Mouse (Mus musculus) cerebellum, postnatal 36 days (tissue): ENCODE data around the gene Tfeb.
A peak's percentile ranks its signal among the peaks of the same experiment; 100 is the strongest.

Source experiments
- DNase-seq, 2 experiments: peaks; one replicate each; pipeline ENCODE4 v3.0.0; 2021 to 2022; ENCODE audit warnings: mixed read lengths in 2 of 2

Tfeb gene

DNA sequence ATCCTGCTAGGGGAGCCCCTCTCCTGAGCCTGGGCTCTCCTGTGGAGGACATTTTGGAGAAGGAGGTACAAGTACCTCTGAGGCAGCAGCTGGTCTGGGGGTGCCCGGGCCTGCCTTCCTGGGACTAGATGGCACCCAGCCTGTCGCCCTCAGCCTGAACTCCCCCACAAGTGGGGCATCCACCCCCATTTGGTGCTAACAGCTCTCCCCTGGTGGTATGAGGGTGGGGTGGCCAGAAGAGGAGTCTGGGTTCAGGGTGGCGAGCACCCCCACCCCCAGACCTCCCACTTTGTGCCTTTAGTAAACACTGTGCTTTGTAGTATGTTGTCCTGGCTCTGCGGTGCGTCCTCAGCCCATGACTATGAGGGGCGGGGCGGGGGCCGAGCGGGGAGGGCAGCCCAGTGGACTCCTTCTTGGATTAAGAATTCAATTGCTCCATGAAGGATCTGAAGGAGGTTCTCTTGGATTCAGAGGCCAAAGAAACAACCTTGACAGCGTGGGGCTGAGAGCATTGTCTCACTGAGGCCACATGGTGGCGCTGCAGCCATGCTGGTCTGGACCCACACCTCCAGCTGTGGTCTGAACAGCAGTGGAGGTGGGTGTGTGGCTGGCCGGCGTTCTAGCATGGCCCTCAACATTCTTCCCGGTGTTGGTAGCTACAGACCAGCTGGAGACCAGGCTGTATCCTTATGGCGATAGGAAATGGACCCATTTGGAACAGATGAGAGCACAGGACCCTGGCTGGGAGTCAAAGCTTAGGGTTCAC is 55.5 kb downstream of the Tfeb start:
- DNase-seq: peak; percentile 36 to 47

DNA sequence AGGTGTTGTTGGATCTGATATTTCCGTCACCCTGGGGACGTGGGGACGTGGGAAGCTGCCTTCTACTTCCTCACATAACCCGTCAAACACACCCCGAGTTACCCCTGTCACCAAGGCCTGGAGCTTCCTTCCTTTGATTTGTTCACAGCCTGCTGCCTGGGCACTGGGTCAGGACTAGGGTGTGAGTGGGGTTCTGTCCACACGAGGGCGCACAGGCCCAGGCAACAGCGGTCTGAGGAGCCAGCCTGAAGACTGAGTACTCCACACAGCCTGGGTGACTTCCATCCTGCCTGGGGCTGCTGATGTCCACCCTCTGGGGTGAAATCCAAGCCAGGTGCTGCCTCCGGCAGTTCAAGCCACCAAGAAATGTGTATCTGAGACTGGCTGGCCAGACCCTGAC is 56.5 kb downstream of the Tfeb start:
- peak; percentile 88 for DNase-seq

DNA sequence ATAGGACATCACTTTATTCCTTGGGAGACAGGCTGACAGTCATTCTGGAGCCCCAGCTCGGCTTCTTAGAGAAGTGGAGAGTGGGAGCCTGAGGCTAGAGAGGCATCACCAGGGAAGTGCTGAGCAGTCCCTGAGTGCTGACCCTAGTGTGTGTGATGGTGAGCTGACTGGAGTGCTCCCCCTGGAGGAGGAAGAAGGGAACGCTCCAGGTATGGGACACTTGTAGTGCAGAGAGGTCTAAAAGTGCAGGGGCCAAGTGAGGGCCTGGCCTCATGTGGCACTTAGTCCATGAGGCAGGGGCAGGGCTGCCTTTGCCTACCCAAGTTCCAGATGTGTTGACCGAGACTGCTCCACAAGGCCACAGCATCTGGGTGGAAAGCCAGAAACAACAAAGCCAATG is 58.6 kb downstream of the Tfeb start:
- DNase-seq: peak; percentile 52 to 57

DNA sequence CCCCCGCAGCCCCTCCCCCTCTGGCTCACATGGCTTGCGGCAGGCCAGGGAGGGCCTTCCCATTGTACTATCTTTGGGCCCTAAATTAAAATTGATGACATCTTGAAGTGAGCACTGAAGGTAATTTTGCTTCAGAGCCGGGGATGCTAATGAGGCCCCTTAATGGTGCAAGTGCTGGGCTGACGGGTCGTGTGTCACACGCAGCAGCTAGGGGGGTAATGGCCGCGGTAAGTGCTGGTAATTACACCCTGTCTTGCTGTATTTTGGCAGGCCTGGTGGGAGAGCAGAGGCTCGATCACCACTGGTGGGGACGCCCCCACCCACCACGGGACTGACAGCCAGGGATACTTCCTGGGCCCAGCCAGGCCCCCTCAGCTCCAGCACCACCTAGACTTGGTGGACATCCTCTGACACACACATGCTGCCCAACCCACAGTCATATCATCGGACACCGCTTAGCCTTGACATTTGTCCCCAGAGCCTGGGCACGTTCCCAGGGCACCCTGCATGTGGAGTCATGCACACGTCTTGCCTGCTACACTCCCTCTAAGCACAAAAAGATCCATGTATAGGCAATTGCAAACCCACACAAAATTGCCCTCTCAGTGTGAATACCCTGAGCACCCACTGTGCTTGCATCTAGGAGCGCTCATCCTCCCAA is 59.5 kb downstream of the Tfeb start:
- DNase-seq: no peak

DNA sequence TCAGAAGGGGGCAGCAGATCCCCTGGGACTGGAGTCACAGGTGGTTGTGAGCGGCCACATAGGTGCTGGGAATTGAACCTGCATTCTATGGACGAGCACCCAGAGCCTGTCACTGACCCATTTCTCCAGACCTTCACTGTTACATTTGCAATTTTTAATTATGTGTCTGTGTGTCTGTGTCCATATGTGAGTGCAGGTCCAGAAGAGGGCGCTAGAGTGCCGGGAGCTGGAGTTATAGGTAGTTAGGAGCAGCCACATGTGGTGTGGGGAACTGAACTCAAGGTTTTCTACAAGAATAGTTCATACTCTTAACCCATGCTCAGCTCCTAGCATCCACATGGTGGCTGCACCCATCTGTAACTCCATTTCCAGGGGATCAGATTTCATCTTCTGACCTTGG is 60.1 kb downstream of the Tfeb start:
- DNase-seq: no peak

DNA sequence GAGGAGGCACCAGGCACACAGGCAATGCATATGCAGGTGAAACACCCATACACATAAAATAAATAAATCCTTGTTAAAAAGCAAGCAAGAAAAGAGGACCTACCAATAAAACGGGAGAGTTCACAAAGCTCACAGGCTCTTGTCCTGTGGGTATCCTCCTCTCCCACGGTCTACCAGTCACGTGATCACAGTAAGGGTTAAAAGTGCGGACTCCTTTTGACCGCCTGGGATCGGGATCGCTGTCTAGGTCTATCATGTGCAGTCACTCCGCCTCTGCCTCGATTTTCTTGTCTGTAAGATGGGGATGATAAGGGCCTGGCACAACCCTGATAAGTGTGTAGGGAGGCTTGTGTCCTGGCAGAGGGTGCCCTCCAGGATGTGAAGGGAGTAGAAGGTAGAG is 60.6 kb downstream of the Tfeb start:
- no peak for DNase-seq

DNA sequence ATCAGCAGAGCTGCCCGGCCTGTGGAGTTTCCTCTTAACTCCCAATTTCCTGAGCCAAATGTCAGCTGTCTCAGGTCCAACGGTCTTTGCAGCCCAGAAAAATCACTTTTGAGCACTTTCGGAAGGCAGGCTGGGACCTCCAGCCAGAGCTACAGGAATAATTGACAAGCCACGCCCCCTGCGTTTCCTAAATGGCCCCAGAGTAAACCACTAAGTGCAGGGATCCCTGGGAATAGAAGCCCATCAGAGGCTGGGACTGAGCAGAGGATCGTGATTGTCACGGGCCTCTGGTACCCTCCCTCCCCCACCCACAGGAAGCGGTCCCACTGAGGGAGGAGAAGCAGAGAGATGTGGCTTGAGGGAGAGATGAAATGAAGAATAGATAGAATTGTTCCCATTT is 66.0 kb downstream of the Tfeb start:
- no peak for DNase-seq

DNA sequence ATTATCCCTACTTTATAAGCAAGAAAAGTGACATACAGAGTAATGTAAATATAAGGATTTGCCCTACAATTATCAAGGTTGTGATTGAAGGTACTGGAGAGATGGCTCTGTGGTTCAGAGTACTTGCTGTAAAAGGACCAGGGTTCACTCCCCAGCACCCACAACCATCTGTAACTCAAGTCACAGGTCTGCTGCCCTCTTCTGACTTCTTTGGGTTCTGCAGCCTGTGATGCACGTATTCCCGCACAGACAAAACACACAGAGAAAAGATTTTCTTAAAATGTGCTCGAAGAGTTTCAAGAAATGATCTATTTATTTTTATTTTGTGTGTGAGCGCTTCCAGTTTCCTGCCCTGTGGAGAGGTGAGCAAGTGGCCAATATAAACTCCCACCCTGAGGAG is 66.8 kb downstream of the Tfeb start:
- no peak for DNase-seq

DNA sequence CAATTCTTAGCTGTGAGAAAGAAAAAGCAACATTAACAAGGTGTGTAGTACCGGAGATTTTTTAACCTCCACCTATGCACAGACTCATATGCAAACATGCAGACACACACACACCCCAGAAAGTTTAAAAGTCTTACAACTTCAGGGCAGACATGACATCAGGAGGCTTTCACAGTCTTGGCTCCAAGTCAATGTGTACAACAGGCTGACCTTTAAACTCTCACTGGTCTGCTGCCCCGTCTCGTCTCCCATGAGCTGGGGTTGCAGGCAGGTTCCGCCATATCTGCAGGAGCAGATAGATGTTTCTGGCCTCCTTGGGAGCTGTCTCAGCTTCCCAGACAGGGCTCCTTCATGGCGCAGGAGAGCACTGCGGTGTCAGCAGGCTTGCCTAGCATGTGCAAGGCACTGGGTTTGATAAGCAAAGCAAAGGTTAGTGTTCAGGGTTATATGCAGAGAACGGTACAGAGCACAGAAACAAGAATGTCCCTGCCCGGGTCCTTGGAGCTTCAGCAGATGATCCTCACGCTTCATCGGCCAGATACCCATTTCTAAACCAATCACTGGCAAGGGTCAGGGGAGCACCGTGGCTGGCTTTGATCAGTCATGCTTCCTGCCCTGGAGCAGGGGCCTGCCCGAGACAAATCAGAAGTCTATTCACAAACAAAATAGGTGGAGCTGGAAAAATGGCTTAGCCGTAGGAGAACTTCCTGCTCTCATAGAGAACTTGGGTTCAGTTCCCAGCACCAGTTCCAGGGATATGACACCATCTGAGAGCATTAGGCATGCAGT is 68.4 kb downstream of the Tfeb start:
- DNase-seq: no peak

DNA sequence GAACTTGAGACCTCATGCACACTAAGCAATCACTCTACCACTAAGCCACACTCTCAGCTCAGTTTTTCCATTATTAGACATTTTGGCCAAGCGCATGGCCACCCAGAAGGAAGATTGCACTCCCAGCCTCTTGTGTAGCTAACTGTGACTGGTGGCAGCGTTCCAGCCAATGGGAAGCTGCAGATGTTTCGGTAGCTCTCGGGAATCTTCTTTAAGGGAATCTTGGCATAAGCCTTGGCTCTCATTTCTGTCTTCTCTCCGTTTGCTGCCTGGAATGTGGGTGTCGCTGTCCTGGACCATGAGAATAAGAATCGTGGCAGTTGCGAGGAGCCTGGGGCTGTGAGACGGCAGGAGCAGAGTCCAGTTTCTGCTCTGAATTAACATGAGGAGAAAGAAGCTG is 69.4 kb downstream of the Tfeb start:
- DNase-seq: no peak

DNA sequence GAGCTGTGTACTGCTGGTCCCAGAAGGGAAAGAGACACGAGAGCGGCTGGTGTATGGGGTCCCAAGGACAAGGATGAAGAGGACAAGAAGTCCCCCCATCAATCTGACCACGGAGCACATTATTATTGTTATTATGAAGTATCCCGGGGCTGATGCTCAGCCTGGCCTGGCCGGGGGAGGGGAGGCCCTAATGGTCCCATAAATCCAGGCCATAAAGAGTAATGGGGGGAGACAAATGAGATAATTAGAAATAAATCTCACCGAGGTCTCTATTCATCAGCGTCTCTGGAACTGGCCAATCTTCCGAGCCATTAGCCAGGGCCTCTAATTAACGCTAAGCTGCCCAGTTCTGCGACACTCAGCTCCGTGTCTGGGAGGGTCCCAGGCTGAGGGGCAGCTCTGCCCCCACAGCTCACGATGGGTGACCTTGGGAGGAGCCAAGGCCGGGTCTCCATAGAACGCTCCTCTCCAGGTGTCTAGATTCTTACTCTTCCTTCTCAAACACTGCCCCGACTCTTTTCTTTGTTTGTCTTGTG is 74.5 kb downstream of the Tfeb start:
- no peak for DNase-seq

DNA sequence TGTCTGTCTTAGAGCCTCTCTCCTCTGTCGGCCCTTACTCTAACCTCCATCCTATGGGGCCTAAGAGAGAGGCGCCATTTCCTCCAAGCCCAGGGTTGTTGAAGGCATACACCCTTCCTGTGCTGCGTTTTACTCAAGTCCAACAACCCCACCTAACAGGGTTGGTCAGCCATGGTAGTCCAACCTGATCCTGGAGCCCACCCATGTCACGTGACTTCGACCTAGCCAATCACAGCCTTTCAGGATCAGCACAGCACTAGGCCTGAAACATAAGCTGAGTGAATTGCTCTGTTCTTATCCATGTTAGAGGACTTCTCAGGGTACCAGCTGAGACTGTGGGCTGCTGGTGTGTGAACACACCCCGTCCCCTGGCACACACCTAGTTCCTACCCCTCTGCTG is 75.4 kb downstream of the Tfeb start:
- no peak for DNase-seq

DNA sequence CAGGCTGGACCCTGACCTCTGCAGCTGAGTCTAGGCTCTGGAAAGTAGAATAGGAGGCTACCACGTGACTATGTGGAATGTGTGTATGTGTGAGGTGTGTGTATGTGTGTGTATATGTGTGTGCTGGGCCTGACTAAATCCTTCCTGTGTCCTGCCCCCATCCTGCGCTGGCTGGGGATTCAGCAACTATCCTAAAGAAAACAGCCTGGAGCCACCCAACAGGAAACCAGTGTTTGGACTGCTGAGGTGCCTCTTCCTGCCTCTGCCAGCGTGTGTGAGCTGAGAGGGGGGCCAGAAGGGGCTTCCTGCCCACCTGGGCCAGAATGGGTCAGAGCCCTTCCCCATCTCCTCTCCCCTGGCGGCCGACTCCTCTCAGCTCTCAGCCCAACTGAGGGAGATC is 76.8 kb downstream of the Tfeb start:
- DNase-seq: no peak

DNA sequence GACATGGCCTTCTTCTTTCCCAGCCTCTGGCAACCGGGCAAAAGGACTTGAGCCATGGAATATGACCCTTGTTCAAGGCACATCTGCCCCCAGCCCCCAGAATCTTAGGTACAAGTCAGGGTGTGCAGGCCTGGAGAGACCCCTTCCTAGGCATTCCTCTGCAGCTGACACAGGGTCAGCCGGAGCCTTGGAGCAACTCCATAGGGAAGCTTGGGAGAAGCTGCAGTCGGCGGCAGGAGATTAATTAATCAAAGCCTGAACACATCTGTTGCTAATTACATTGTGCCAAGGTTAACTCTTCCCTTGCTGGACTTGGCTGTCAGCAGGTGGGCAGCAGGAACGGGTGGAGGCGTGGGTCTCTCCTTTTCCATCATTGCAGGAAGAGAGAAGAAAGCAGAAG is 77.7 kb downstream of the Tfeb start:
- DNase-seq: no peak

DNA sequence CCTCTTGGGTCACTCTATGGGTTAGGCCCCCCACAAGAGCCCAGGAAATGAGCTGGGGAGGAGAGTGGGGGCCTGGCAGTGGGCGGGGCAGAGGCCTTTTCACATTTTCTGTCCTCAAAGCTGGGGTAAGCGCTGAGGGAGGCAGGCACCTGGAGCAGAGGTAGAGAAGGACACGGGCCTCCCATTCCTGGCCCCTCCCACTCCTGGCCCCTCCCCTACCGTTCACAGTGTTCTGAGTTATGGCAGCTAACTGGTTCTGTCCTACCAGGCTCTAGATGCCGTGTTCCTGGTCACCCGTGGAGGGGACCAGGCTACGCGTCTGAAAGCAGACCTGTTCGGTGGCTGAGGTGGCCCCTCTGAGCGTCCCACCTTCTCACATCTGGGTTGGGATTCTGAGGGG is 78.6 kb downstream of the Tfeb start:
- no peak for DNase-seq

DNA sequence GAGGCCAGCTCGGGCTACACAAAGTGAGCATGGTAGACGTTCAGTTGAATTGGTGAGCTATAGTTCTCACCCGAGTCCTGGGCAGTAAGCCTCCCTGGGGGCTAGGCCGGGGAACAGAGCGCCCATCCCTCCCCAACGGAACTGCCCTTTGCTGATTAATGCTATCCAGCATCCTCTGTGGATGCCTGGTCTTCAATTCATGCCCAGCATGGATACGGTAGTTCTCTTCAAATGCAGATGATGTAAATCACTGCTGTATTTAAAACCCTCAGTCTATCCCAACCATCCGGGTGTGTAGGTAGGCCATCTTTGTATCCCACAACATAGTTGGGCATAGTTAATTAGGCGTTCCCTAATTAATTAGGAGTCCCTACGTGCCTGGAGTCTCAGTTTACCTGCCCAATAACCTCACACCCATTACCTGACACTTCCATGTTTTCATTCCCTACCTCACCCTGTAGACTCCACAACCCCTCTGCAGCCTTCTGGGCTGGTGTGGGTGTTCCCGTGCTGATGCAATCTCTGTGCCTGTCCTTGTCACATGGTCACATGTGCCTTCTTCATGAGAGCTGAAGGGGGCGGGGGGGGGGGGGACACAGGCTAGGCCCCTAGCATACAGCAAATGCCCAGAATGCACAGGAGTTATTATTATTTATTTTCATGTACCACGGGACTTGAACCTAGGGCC is 81.4 kb downstream of the Tfeb start:
- DNase-seq: no peak

DNA sequence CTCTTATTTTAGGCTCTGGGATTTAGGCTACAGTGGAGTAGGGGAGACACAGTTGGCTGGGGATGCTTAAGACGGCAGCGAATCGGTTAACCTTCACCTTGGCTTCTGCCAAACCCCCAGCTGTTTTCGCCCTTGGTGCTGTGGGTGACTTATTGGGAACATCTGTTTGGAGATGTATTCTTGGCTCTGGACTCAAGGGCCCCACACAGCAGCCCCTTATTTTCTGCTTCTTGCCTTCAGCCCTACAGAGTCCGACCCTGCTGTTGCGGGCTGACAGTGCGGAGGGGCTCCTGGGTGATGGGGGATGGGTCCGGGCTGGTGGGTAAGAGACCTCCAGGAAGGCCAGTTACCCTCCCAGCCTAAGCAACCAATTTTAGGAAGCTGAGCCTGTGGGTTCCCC is 84.5 kb downstream of the Tfeb start:
- DNase-seq: no peak

DNA sequence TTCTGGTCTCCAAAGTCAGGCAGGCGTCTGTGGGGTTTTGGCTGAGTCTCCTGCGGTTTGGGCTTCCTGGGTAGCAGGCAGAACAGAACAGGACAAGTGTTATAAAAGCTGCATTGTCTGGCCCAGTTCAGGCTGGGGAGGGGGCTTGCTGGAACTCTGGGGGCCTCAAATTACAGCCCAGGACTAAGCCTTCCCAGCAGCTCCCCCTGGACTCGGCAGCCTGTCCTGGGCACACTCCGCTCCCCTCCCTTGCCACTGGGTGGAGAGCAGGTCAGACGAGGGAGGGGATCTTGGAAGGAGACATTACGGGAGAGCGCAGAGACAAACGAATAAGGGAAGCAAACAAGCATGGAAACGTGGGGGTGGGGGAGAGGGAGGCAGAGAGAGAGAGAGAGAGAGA is 94.3 kb downstream of the Tfeb start:
- no peak for DNase-seq

DNA sequence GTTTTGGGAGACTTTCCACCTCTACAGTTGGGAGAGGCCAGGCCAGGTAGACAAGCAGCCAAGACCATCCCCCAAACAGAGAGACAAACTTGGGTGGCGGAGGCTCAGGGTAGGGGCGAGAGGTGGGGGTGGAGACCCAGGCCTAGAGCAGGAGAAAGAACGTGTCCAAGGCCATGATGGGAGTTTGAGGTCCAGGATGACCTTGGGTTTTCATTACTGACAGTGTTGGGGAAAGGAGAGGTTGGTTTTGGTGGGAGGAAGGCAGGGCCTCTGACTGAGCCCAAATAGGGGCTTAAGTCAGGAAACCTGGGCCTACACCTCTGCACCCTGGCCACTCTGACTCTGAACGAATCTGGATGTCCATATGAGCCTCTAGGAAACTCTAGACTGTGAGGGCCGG is 94.9 kb downstream of the Tfeb start:
- DNase-seq: no peak

DNA sequence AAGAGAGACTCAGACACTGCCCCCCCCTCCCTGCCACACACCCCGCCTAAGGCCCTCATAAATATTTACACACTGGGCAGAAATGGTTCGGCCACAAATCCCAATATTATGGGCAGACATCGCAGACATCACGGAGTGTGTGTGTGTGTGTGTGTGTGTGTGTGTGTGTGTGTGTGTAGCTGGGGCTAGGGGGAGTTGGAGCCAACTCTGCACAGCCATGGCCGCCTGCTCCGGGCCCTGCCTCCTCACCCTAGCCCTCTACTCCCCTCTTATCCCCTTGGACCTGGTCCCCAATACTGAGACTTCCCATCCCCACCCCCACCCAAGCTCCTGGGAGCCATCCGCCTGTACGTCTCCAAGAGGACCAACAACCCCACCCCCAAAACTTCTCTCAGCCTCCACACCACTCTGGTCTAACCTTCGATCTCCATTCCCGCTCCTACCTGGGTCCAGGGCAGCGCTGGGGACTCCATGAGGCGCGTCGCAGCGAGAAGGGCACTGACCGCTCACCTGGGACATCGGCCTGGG is 95.7 kb downstream of the Tfeb start:
- DNase-seq: no peak

DNA sequence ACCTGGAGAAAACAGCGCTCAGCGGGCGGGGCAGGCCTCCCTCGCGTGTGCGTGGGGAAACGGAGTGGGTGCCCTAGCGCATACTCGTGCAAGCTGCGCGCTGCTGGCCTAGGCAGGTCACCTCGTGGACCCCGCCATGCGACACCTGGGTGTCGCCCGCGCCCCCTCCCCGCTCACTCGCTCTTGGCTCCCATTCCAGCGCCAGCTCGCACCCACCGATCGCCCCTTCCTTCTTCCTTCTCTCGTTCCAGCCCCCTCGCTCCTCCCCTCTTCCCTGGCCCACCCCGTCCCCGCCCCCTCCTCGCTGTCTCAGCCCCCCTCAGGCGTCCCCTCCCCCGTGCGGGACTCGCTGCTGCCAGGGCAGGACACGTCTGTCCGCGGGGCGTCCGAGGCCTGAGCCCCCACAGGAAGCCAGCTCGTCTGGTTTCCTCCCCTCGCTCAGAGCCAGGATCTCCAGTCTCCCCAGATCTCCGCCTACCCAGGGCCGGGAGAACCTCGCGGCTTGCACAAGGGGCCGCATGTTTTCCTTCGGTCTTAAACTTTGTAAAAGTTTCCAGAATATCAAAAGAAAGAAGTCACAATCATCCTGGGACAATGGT is 96.3 kb downstream of the Tfeb start:
- DNase-seq: no peak
